Mouse (Mus musculus): ENCODE data around the gene Larp4b. TPM values are rescaled to one million over a fixed set of nuclear protein-coding genes. Genes with fewer than 3 reads are reported as not detected.

The Larp4b gene
- 31.1 and 33.2 TPM in 2 replicates for polyA plus RNA-seq (2015; fragmentation: Nextera tagmentation; extraction: Ambion mirVana)

- DNase-seq (ENCODE audit: low spot score), result peak; percentile 99
Observed at GRCm38 (mm10) chr13:9093316-9094155, at the start of gene Larp4b. Gene Larp4b (plus strand): TSS chr13:9093881.

GRCm38 (mm10) chr13:9044731-9045130 is 49.0 kb upstream of the Larp4b start:
- no peak for DNase-seq (ENCODE audit: low spot score)

GRCm38 (mm10) chr13:9052049-9052691 is 41.5 kb upstream of the Larp4b start:
- DNase-seq (ENCODE audit: low spot score), result peak; percentile 22

GRCm38 (mm10) chr13:9057277-9057676 is 36.4 kb upstream of the Larp4b start:
- DNase-seq (ENCODE audit: low spot score), result no peak

GRCm38 (mm10) chr13:9058706-9059105 is 35.0 kb upstream of the Larp4b start:
- no peak for DNase-seq (ENCODE audit: low spot score)

GRCm38 (mm10) chr13:9061394-9061793 is 32.3 kb upstream of the Larp4b start:
- DNase-seq (ENCODE audit: low spot score), result no peak

- no peak for DNase-seq (ENCODE audit: low spot score)
Observed at GRCm38 (mm10) chr13:9064196-9064595, 29.5 kb upstream of the Larp4b start.

- DNase-seq (ENCODE audit: low spot score), result no peak
Observed at GRCm38 (mm10) chr13:9066107-9066506, 27.6 kb upstream of the Larp4b start.

- DNase-seq (ENCODE audit: low spot score), result no peak
Observed at GRCm38 (mm10) chr13:9071008-9071407, 22.7 kb upstream of the Larp4b start.

- DNase-seq (ENCODE audit: low spot score), result no peak
Observed at GRCm38 (mm10) chr13:9073818-9074217, 19.9 kb upstream of the Larp4b start.

- no peak for DNase-seq (ENCODE audit: low spot score)
Observed at GRCm38 (mm10) chr13:9075825-9076592, 17.7 kb upstream of the Larp4b start.

GRCm38 (mm10) chr13:9082128-9082883 is 11.4 kb upstream of the Larp4b start:
- DNase-seq (ENCODE audit: low spot score), result no peak

GRCm38 (mm10) chr13:9094186-9094980 is 702 bp downstream of the Larp4b start:
- DNase-seq (ENCODE audit: low spot score), result peak; percentile 38

GRCm38 (mm10) chr13:9099289-9099688 is 5.6 kb downstream of the Larp4b start:
- no peak for DNase-seq (ENCODE audit: low spot score)

GRCm38 (mm10) chr13:9100517-9100916 is 6.8 kb downstream of the Larp4b start:
- DNase-seq (ENCODE audit: low spot score), result no peak

- no peak for DNase-seq (ENCODE audit: low spot score)
Observed at GRCm38 (mm10) chr13:9106246-9106645, 12.6 kb downstream of the Larp4b start.

GRCm38 (mm10) chr13:9106992-9107858 is 13.5 kb downstream of the Larp4b start:
- DNase-seq (ENCODE audit: low spot score), result peak; percentile 22

- no peak for DNase-seq (ENCODE audit: low spot score)
Observed at GRCm38 (mm10) chr13:9113735-9114134, 20.1 kb downstream of the Larp4b start.

- DNase-seq (ENCODE audit: low spot score), result no peak
Observed at GRCm38 (mm10) chr13:9120835-9121542, 27.3 kb downstream of the Larp4b start.
